16 mouse cellular contexts compared by ENCODE assay signal in genomic region chr15:79155572-79155971, GRCm38 (mm10). TPM values are rescaled to one million over a fixed set of nuclear protein-coding genes. Genes with fewer than 3 reads are reported as not detected.
DNase-seq lines count a peak whose midpoint lies in the region; ATAC-seq and TF ChIP-seq lines count a peak whose summit lies in the region.
"Had no signal": no experiment of that assay in that cellular context is flagged by ENCODE, and none has a peak within 500 bp of the region (broad histone marks: within the 10 kb centered on the region; RNA-seq: fewer than 3 reads in every experiment).

No protein-coding gene starts in this region.

- intact Hi-C loops in heart, postnatal 25 days (cut with DNase I) = no loop called here

- peaks cover 31% of the 10 kb centered on the region for H3K36me3 ChIP-seq in forebrain, embryonic 10.5 days (replicated peaks)
- H3K36me3 ChIP-seq in forebrain, postnatal 0 days (ENCODE audit: insufficient read depth) = peaks cover 21% of the 10 kb centered on the region
- peaks cover 18% of the 10 kb centered on the region for H3K36me3 ChIP-seq in heart, postnatal 0 days (replicated peaks; ENCODE audit: control insufficient read depth, insufficient read depth, low read length)
- H3K36me3 ChIP-seq in neural tube, embryonic 11.5 days (ENCODE audit: control insufficient read depth, insufficient read depth, low read length) = no peaks in the 10 kb centered on the region

- no peak overlapping the region for H3K4me3 ChIP-seq in forebrain, embryonic 10.5 days
- no peak overlapping the region for H3K4me3 ChIP-seq in forebrain, postnatal 0 days (ENCODE audit: low read depth, low read length)
- H3K4me3 ChIP-seq in heart, postnatal 0 days (ENCODE audit: low read depth, low read length) = no peak overlapping the region
- H3K4me3 ChIP-seq in neural tube, embryonic 11.5 days (ENCODE audit: low read depth, low read length) = no peak overlapping the region
- H3K4me3 ChIP-seq: embryonic facial prominence, embryonic 15.5 days had no signal

- TF ChIP-seq EP300 in heart, postnatal 0 days (IDR thresholded peaks at IDR 0.05; ENCODE audit: low read depth) = no peak

- peaks cover 55% of the 10 kb centered on the region for H3K4me1 ChIP-seq in forebrain, embryonic 10.5 days
- no peaks in the 10 kb centered on the region for H3K4me1 ChIP-seq in forebrain, postnatal 0 days (ENCODE audit: insufficient read depth)
- H3K4me1 ChIP-seq in heart, postnatal 0 days (ENCODE audit: control insufficient read depth, insufficient read depth) = no peaks in the 10 kb centered on the region
- H3K4me1 ChIP-seq in neural tube, embryonic 11.5 days (ENCODE audit: control insufficient read depth, insufficient read depth, low read length) = peaks cover 5% of the 10 kb centered on the region; the same call in 1 of the 2 replicates

- no peak for DNase-seq in forebrain, embryonic 10.5 days (ENCODE audit: extremely low spot score, low spot score)
- DNase-seq in forebrain, postnatal 0 days = no peak
- DNase-seq in heart, postnatal 0 days (ENCODE audit: low spot score) = no peak
- DNase-seq in heart, postnatal 25 days (ENCODE audit: low spot score) = no peak
- no peak for DNase-seq in neural tube, embryonic 11.5 days (ENCODE audit: low spot score)
- DNase-seq in neural tube, embryonic 10.5 days (ENCODE audit: extremely low spot score, low spot score) = no peak
- DNase-seq in layer of hippocampus, adult 8-10 months (ENCODE audit: low spot score in 2 of 2) = no peak
- DNase-seq: B cell, adult 2 months; cerebellum, adult 11-12 months; gastrocnemius, postnatal 36 days; kidney, postnatal 10 days; lung, postnatal 4 days had no signal

- no peak overlapping the region for H3K9ac ChIP-seq in forebrain, postnatal 0 days
- no peak overlapping the region for H3K9ac ChIP-seq in heart, postnatal 0 days (replicated peaks; ENCODE audit: low read depth, low read length)
- 0 out of 2 replicates have a peak overlapping the region, but pooled peaks have one; percentile 6 for H3K9ac ChIP-seq in neural tube, embryonic 11.5 days (ENCODE audit: low read length)
- H3K9ac ChIP-seq: embryonic facial prominence, embryonic 15.5 days had no signal

- H3K4me2 ChIP-seq in forebrain, postnatal 0 days (ENCODE audit: low read depth) = no peak overlapping the region
- no peak overlapping the region for H3K4me2 ChIP-seq in heart, postnatal 0 days (ENCODE audit: low read depth, low read length)
- H3K4me2 ChIP-seq in neural tube, embryonic 11.5 days (ENCODE audit: low read depth) = no peak overlapping the region
- H3K4me2 ChIP-seq: embryonic facial prominence, embryonic 15.5 days had no signal

- peak overlapping the region; percentile 20 for H3K27ac ChIP-seq in forebrain, embryonic 10.5 days
- H3K27ac ChIP-seq in forebrain, postnatal 0 days (ENCODE audit: low read depth, low read length) = no peak overlapping the region
- H3K27ac ChIP-seq in heart, postnatal 0 days (ENCODE audit: low read depth) = no peak overlapping the region
- no peak overlapping the region; the same call in 1 of the 2 replicates for H3K27ac ChIP-seq in neural tube, embryonic 11.5 days (ENCODE audit: low read depth, low read length)
- H3K27ac ChIP-seq: embryonic facial prominence, embryonic 15.5 days had no signal

- ATAC-seq in forebrain, postnatal 0 days = no peak
- ATAC-seq in heart, postnatal 0 days (ENCODE audit: insufficient read depth, low read depth) = peak; percentile 25; the same call in 1 of the 2 replicates
- ATAC-seq in neural tube, embryonic 11.5 days (ENCODE audit: insufficient read depth, low FRiP score, low TSS enrichment) = no peak
- ATAC-seq in megakaryocyte-erythroid progenitor cell, adult 5-6 weeks (replicated peaks; ENCODE audit: low FRiP score, low TSS enrichment, poor library complexity, severe bottlenecking) = 0 out of 2 replicates have a peak, but pooled peaks have one; percentile 9

- TF ChIP-seq CTCF in forebrain, postnatal 0 days (IDR thresholded peaks at IDR 0.05; ENCODE audit: low read depth) = no peak
- TF ChIP-seq CTCF in heart, postnatal 0 days (IDR thresholded peaks at IDR 0.05; ENCODE audit: low read depth) = no peak

- 49% methylated on average over 3 of the region's 3 CpGs for whole genome bisulfite sequencing in forebrain, embryonic 10.5 days
- 36% methylated on average over 3 of the region's 3 CpGs for WGBS in forebrain, postnatal 0 days
- WGBS in heart, postnatal 0 days = 18% methylated on average over 3 of the region's 3 CpGs
- WGBS in neural tube, embryonic 11.5 days = 24% methylated on average over 3 of the region's 3 CpGs

- H3K27me3 ChIP-seq in forebrain, embryonic 10.5 days (ENCODE audit: poor library complexity, severe bottlenecking) = peaks cover 26% of the 10 kb centered on the region
- no peaks in the 10 kb centered on the region for H3K27me3 ChIP-seq in forebrain, postnatal 0 days (ENCODE audit: insufficient read depth, low read length)
- H3K27me3 ChIP-seq in heart, postnatal 0 days (ENCODE audit: control insufficient read depth, insufficient read depth, low read length) = peaks cover 26% of the 10 kb centered on the region
- H3K27me3 ChIP-seq in neural tube, embryonic 11.5 days (ENCODE audit: control insufficient read depth, insufficient read depth, low read length) = peaks cover 3% of the 10 kb centered on the region; the same call in 1 of the 2 replicates

- no peaks in the 10 kb centered on the region for H3K9me3 ChIP-seq in forebrain, embryonic 10.5 days
- H3K9me3 ChIP-seq in forebrain, postnatal 0 days (ENCODE audit: low read length) = no peaks in the 10 kb centered on the region
- no peaks in the 10 kb centered on the region for H3K9me3 ChIP-seq in heart, postnatal 0 days (replicated peaks; ENCODE audit: control insufficient read depth, low read length)
- H3K9me3 ChIP-seq in neural tube, embryonic 11.5 days (ENCODE audit: control insufficient read depth, low read length) = no peaks in the 10 kb centered on the region
- H3K9me3 ChIP-seq: embryonic facial prominence, embryonic 15.5 days had no signal

RNA-seq across cellular contexts. Expression of gene Sox10, which starts 9.5 kb away (rescaled TPM):
- polyA plus RNA-seq in forebrain, embryonic 10.5 days (2016; fragmentation: Nextera tagmentation; extraction: Ambion mirVana) = 1.2 and 1.3 TPM in 2 replicates
- 7.4 and 8.3 TPM in 2 replicates for total RNA-seq in forebrain, postnatal 0 days (2014; rRNA removed)
- 4.8 and 6.3 TPM in 2 replicates for polyA plus RNA-seq in forebrain, postnatal 0 days (2015; fragmentation: Nextera tagmentation; extraction: Ambion mirVana)
- total RNA-seq in heart, postnatal 0 days (2014; rRNA removed; ENCODE audit: low replicate concordance) = 0.31 and 0.53 TPM in 2 replicates
- 0.12 and 0.34 TPM in 2 replicates for polyA plus RNA-seq in heart, postnatal 0 days (2015; fragmentation: Nextera tagmentation; extraction: Ambion mirVana)
- total RNA-seq in heart, postnatal 25 days (2021) = 1 to 10 TPM in 1 of 2 experiments, under 1 TPM in 1; 0.92 to 1.3 TPM
- polyA plus RNA-seq in neural tube, embryonic 11.5 days (2014; fragmentation: Nextera tagmentation; extraction: Ambion mirVana) = 25.3 and 32.9 TPM in 2 replicates
- not detected in 2 replicates for total RNA-seq in megakaryocyte-erythroid progenitor cell, adult 5-6 weeks (2014; fragmentation: Nextera tagmentation)
- not detected in 2 replicates for total RNA-seq in megakaryocyte-erythroid progenitor cell, adult 5-6 weeks (2017)
- 10 to 100 TPM; 34.6 to 40.4 (median 37.8) TPM for total RNA-seq in layer of hippocampus, adult 8-10 months (2022)
- total RNA-seq: common myeloid progenitor, adult 5-6 weeks; monocyte, adult 5-6 weeks had no signal

RNA-seq across cellular contexts. Expression of gene 1700088E04Rik, which starts 14.5 kb away (rescaled TPM):
- polyA plus RNA-seq in forebrain, embryonic 10.5 days (2016; fragmentation: Nextera tagmentation; extraction: Ambion mirVana) = 6.9 and 8.1 TPM in 2 replicates
- 11.8 and 15.2 TPM in 2 replicates for total RNA-seq in forebrain, postnatal 0 days (2014; rRNA removed)
- 19.3 and 23.7 TPM in 2 replicates for polyA plus RNA-seq in forebrain, postnatal 0 days (2015; fragmentation: Nextera tagmentation; extraction: Ambion mirVana)
- 2.2 TPM in 1 of 2 replicates, not detected in the other for total RNA-seq in heart, postnatal 0 days (2014; rRNA removed; ENCODE audit: low replicate concordance)
- polyA plus RNA-seq in heart, postnatal 0 days (2015; fragmentation: Nextera tagmentation; extraction: Ambion mirVana) = 8.8 and 10.7 TPM in 2 replicates
- 1 to 10 TPM; 1.6 to 1.7 TPM for total RNA-seq in heart, postnatal 25 days (2021)
- polyA plus RNA-seq in neural tube, embryonic 11.5 days (2014; fragmentation: Nextera tagmentation; extraction: Ambion mirVana) = 8.8 and 9.4 TPM in 2 replicates
- not detected in 2 replicates for total RNA-seq in megakaryocyte-erythroid progenitor cell, adult 5-6 weeks (2014; fragmentation: Nextera tagmentation)
- total RNA-seq in megakaryocyte-erythroid progenitor cell, adult 5-6 weeks (2017) = not detected in 2 replicates
- 10 to 100 TPM in 3 of 4 experiments, 1 to 10 TPM in 1; 9.4 to 12.9 (median 11.1) TPM for total RNA-seq in layer of hippocampus, adult 8-10 months (2022)
- total RNA-seq: monocyte, adult 5-6 weeks had no signal

RNA-seq across cellular contexts. Expression of gene Polr2f, which starts 14.8 kb away (rescaled TPM):
- 419 and 440 TPM in 2 replicates for polyA plus RNA-seq in forebrain, embryonic 10.5 days (2016; fragmentation: Nextera tagmentation; extraction: Ambion mirVana)
- total RNA-seq in forebrain, postnatal 0 days (2014; rRNA removed) = 48.6 and 111 TPM in 2 replicates
- polyA plus RNA-seq in forebrain, postnatal 0 days (2015; fragmentation: Nextera tagmentation; extraction: Ambion mirVana) = 362 and 414 TPM in 2 replicates
- total RNA-seq in heart, postnatal 0 days (2014; rRNA removed; ENCODE audit: low replicate concordance) = 50.2 and 84.8 TPM in 2 replicates
- 271 and 286 TPM in 2 replicates for polyA plus RNA-seq in heart, postnatal 0 days (2015; fragmentation: Nextera tagmentation; extraction: Ambion mirVana)
- total RNA-seq in heart, postnatal 25 days (2021) = 100 to 1,000 TPM; 132 TPM
- 301 and 311 TPM in 2 replicates for polyA plus RNA-seq in neural tube, embryonic 11.5 days (2014; fragmentation: Nextera tagmentation; extraction: Ambion mirVana)
- total RNA-seq in megakaryocyte-erythroid progenitor cell, adult 5-6 weeks (2014; fragmentation: Nextera tagmentation) = 177 and 201 TPM in 2 replicates
- total RNA-seq in megakaryocyte-erythroid progenitor cell, adult 5-6 weeks (2017) = 96.2 and 109 TPM in 2 replicates
- 100 to 1,000 TPM in 1 of 4 experiments, 10 to 100 TPM in 3; 78.1 to 105 (median 92.0) TPM for total RNA-seq in layer of hippocampus, adult 8-10 months (2022)

RNA-seq across cellular contexts. Expression of gene Micall1, which starts 46.9 kb away (rescaled TPM):
- 5.1 and 5.5 TPM in 2 replicates for polyA plus RNA-seq in forebrain, embryonic 10.5 days (2016; fragmentation: Nextera tagmentation; extraction: Ambion mirVana)
- total RNA-seq in forebrain, postnatal 0 days (2014; rRNA removed) = 23.8 and 29.1 TPM in 2 replicates
- polyA plus RNA-seq in forebrain, postnatal 0 days (2015; fragmentation: Nextera tagmentation; extraction: Ambion mirVana) = 7.2 and 8.0 TPM in 2 replicates
- total RNA-seq in heart, postnatal 0 days (2014; rRNA removed; ENCODE audit: low replicate concordance) = 45.9 and 52.9 TPM in 2 replicates
- 13.2 and 19.0 TPM in 2 replicates for polyA plus RNA-seq in heart, postnatal 0 days (2015; fragmentation: Nextera tagmentation; extraction: Ambion mirVana)
- total RNA-seq in heart, postnatal 25 days (2021) = 10 to 100 TPM; 51.9 to 57.7 TPM
- polyA plus RNA-seq in neural tube, embryonic 11.5 days (2014; fragmentation: Nextera tagmentation; extraction: Ambion mirVana) = 6.8 and 7.9 TPM in 2 replicates
- total RNA-seq in megakaryocyte-erythroid progenitor cell, adult 5-6 weeks (2014; fragmentation: Nextera tagmentation) = 1.5 and 6.4 TPM in 2 replicates
- total RNA-seq in megakaryocyte-erythroid progenitor cell, adult 5-6 weeks (2017) = 0.57 and 2.5 TPM in 2 replicates
- 10 to 100 TPM; 36.0 to 40.9 (median 38.3) TPM for total RNA-seq in layer of hippocampus, adult 8-10 months (2022)

Comparison
In these comparisons a context has a peak if more than half of its experiments do, and no peak if none do; other contexts are left out.
1. ATAC-seq: peak in heart, postnatal 0 days (single experiment) and megakaryocyte-erythroid progenitor cell, adult 5-6 weeks (single experiment); none in forebrain, postnatal 0 days (single experiment) and neural tube, embryonic 11.5 days (single experiment).